Mouse (Mus musculus): ENCODE data around the gene Ppip5k2.

- TF ChIP-seq CTCF (IDR thresholded peaks at IDR 0.05; ENCODE audit: low read depth), result no peak
- TF ChIP-seq EP300 (optimal IDR thresholded peaks at IDR 0.05), result no peak
Observed at GRCm38 (mm10) chr1:97773973-97774372, 3.8 kb upstream of the Ppip5k2 start.
